Mouse (Mus musculus): ENCODE data around the gene Gmnn. TPM values are rescaled to one million over a fixed set of nuclear protein-coding genes. Genes with fewer than 3 reads are reported as not detected.

The Gmnn gene
- 134 and 135 TPM in 2 replicates for polyA plus RNA-seq (2014; fragmentation: Nextera tagmentation; extraction: Ambion mirVana)

- ATAC-seq (ENCODE audit: insufficient read depth) (peak; percentile 99), DNase-seq (peak; percentile 97)
- under 1% methylated on average over 79 of the region's 79 CpGs for WGBS
- Histone ChIP-seq H3K4me3 (ENCODE audit: low read depth, low read length) (peak within 1 kb of the TSS; percentile 84), H3K27me3 (ENCODE audit: insufficient read depth, low read length) (no peaks in the 10 kb centered on the region), H3K9me3 (ENCODE audit: low read depth, low read length) (no peaks in the 10 kb centered on the region), H3K27ac (ENCODE audit: low read depth) (peak within 1 kb of the TSS; percentile 98), H3K36me3 (ENCODE audit: insufficient read depth) (peaks cover 25% of the 10 kb centered on the region), H3K9ac (peak within 1 kb of the TSS; percentile 93), H3K4me1 (ENCODE audit: insufficient read depth) (peaks cover 3% of the 10 kb centered on the region; the same call in 1 of the 2 replicates), H3K4me2 (peak within 1 kb of the TSS; percentile 79)
- no peak for TF ChIP-seq CTCF (IDR thresholded peaks at IDR 0.05; ENCODE audit: low read depth)
Observed at GRCm38 (mm10) chr13:24761403-24762227, at the start of gene Gmnn. TSS of gene Gmnn (minus strand) at chr13:24761923.

GRCm38 (mm10) chr13:24806079-24806478 is 44.4 kb upstream of the Gmnn start:
- Histone ChIP-seq H3K27ac (ENCODE audit: low read depth) (no peak overlapping the region), H3K9ac (no peak overlapping the region), H3K9me3 (ENCODE audit: low read depth, low read length) (no peaks in the 10 kb centered on the region), H3K36me3 (ENCODE audit: insufficient read depth) (peaks cover 60% of the 10 kb centered on the region), H3K4me1 (ENCODE audit: insufficient read depth) (no peaks in the 10 kb centered on the region), H3K4me3 (ENCODE audit: low read depth, low read length) (no peak overlapping the region), H3K4me2 (no peak overlapping the region), H3K27me3 (ENCODE audit: insufficient read depth, low read length) (no peaks in the 10 kb centered on the region)
- DNase-seq (no peak), ATAC-seq (ENCODE audit: insufficient read depth) (no peak)
- TF ChIP-seq CTCF (IDR thresholded peaks at IDR 0.05; ENCODE audit: low read depth) = no peak

GRCm38 (mm10) chr13:24803196-24803595 is 41.5 kb upstream of the Gmnn start:
- H3K4me1 ChIP-seq (ENCODE audit: insufficient read depth) = no peaks in the 10 kb centered on the region
- no peaks in the 10 kb centered on the region for H3K27me3 ChIP-seq (ENCODE audit: insufficient read depth, low read length)
- peaks cover 32% of the 10 kb centered on the region for H3K36me3 ChIP-seq (ENCODE audit: insufficient read depth)
- TF ChIP-seq CTCF (IDR thresholded peaks at IDR 0.05; ENCODE audit: low read depth) = no peak
- peak overlapping the region; percentile 80 for H3K4me2 ChIP-seq
- ATAC-seq (ENCODE audit: insufficient read depth) (no peak), DNase-seq (peak; percentile 30)
- H3K4me3 ChIP-seq (ENCODE audit: low read depth, low read length) = peak overlapping the region; percentile 98
- H3K27ac ChIP-seq (ENCODE audit: low read depth) = no peak overlapping the region
- 13% methylated on average over 2 of the region's 2 CpGs for WGBS
- H3K9me3 ChIP-seq (ENCODE audit: low read depth, low read length) = no peaks in the 10 kb centered on the region
- H3K9ac ChIP-seq = peak overlapping the region; percentile 98

GRCm38 (mm10) chr13:24802131-24802691 is 40.5 kb upstream of the Gmnn start:
- H3K4me1 ChIP-seq (ENCODE audit: insufficient read depth) = no peaks in the 10 kb centered on the region
- H3K9me3 ChIP-seq (ENCODE audit: low read depth, low read length) = no peaks in the 10 kb centered on the region
- no peak for TF ChIP-seq CTCF (IDR thresholded peaks at IDR 0.05; ENCODE audit: low read depth)
- peaks cover 23% of the 10 kb centered on the region for H3K36me3 ChIP-seq (ENCODE audit: insufficient read depth)
- peak overlapping the region; percentile 80 for H3K4me2 ChIP-seq
- H3K4me3 ChIP-seq (ENCODE audit: low read depth, low read length) = peak overlapping the region; percentile 98
- peak overlapping the region; percentile 98 for H3K9ac ChIP-seq
- ATAC-seq (ENCODE audit: insufficient read depth) (no peak), DNase-seq (peak; percentile 50)
- WGBS = under 1% methylated on average over 26 of the region's 26 CpGs
- peak overlapping the region; percentile 100 for H3K27ac ChIP-seq (ENCODE audit: low read depth)
- H3K27me3 ChIP-seq (ENCODE audit: insufficient read depth, low read length) = no peaks in the 10 kb centered on the region

DNA sequence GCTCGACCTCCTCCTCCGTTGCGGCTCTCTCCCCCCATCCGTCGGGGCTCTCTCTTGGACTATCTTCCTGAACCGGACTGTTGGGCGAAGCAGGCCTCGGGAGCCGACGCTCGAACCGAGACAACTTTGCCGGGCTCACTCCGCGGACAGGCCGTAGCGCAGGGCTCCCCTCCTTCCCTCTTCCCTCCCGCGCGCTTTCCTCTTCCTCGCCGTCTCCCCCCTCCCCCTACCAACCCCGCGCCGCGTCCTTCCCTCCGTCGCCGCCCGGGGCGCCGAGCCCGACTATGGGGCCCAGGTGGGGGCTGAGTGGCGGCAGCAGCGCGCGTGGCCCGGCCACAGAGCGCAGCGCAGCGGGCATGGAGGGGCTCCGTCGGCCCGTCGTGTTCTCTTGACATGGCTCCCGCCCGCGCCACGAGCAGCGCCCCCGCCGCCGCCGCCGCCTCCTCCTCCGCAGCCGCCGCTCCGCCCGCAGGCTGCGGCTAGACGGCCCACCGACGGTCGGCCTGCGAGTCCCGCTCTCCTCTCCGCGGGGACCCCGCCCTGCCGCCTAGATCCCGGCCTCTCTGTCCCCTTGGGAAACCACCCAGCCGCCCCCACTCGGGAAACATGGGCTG is 39.7 kb upstream of the Gmnn start, which contains the start of gene BC005537:
TSS of gene BC005537 (plus strand) at position 350 of the 614 bp plus-strand sequence.
- H3K4me2 ChIP-seq = peak within 1 kb of the TSS; percentile 91
- no peaks in the 10 kb centered on the region for H3K9me3 ChIP-seq (ENCODE audit: low read depth, low read length)
- DNase-seq (peak; percentile 68), ATAC-seq (ENCODE audit: insufficient read depth) (peak; percentile 54)
- peak within 1 kb of the TSS; percentile 100 for H3K27ac ChIP-seq (ENCODE audit: low read depth)
- peaks cover 17% of the 10 kb centered on the region for H3K36me3 ChIP-seq (ENCODE audit: insufficient read depth)
- H3K9ac ChIP-seq = peak within 1 kb of the TSS; percentile 98
- no peaks in the 10 kb centered on the region for H3K4me1 ChIP-seq (ENCODE audit: insufficient read depth)
- peak; percentile 22; the same call in 1 of the 2 replicates for TF ChIP-seq CTCF (IDR thresholded peaks at IDR 0.05; ENCODE audit: low read depth)
- H3K4me3 ChIP-seq (ENCODE audit: low read depth, low read length) = peak within 1 kb of the TSS; percentile 98
- under 1% methylated on average over 69 of the region's 74 CpGs for WGBS
- no peaks in the 10 kb centered on the region for H3K27me3 ChIP-seq (ENCODE audit: insufficient read depth, low read length)

GRCm38 (mm10) chr13:24800674-24801307 is 39.1 kb upstream of the Gmnn start:
- H3K27me3 ChIP-seq (ENCODE audit: insufficient read depth, low read length) = no peaks in the 10 kb centered on the region
- TF ChIP-seq CTCF (IDR thresholded peaks at IDR 0.05; ENCODE audit: low read depth) = no peak

More at GRCm38 (mm10) chr13:24800674-24801307, 39.1 kb upstream of the Gmnn start:
- peak; percentile 97 for ATAC-seq (ENCODE audit: insufficient read depth)
- Histone ChIP-seq H3K9me3 (ENCODE audit: low read depth, low read length) (no peaks in the 10 kb centered on the region), H3K4me3 (ENCODE audit: low read depth, low read length) (peak overlapping the region; percentile 98), H3K36me3 (ENCODE audit: insufficient read depth) (peaks cover 10% of the 10 kb centered on the region), H3K27ac (ENCODE audit: low read depth) (peak overlapping the region; percentile 100), H3K9ac (peak overlapping the region; percentile 98), H3K4me1 (ENCODE audit: insufficient read depth) (no peaks in the 10 kb centered on the region), H3K4me2 (peak overlapping the region; percentile 91)
- WGBS = 0% methylated on average over 42 of the region's 42 CpGs
- peak; percentile 95 for DNase-seq

Data from lung, embryonic 14.5 days (tissue).